Mouse (Mus musculus) small intestine, adult 2 months (tissue): ENCODE measurements around the gene Grhpr. TPM values are rescaled to one million over a fixed set of nuclear protein-coding genes. Genes with fewer than 3 reads are reported as not detected.
"Not testable (repeated sequence)": the region's sequence is repeated elsewhere in the genome, so short reads cannot be mapped to it uniquely, and the experiment has no call there.

Experiments used
- H3K27ac ChIP-seq: fragments of 200-500 bp; 2 replicates; pipeline ENCODE4 v1.5.1; 2012; ENCODE audit warnings: low read depth, low read length, control low read depth, inconsistent platforms; ENCODE audit not compliant: insufficient read depth
- H3K27me3 ChIP-seq: fragments of 200-500 bp; 2 replicates; pipeline ENCODE4 v1.6.1; 2012; ENCODE audit warnings: mild to moderate bottlenecking, moderate library complexity, low read length, inconsistent platforms; ENCODE audit not compliant: control insufficient read depth, insufficient read depth
- H3K36me3 ChIP-seq: fragments of 200-500 bp; 2 replicates; pipeline ENCODE4 v1.6.1; 2012; ENCODE audit warnings: mild to moderate bottlenecking, low read length, control low read depth, inconsistent platforms; ENCODE audit not compliant: control insufficient read depth, insufficient read depth
- H3K4me1 ChIP-seq: fragments of 200-500 bp; 2 replicates; pipeline ENCODE4 v1.6.1; 2012; ENCODE audit warnings: low read length, inconsistent platforms, mixed read lengths; ENCODE audit not compliant: control insufficient read depth, insufficient read depth, insufficient read length
- H3K4me3 ChIP-seq: fragments of 200-500 bp; 2 replicates; pipeline ENCODE4 v1.5.1; 2012; ENCODE audit warnings: low read depth, mild to moderate bottlenecking, control low read depth, inconsistent platforms, low read length, moderate library complexity
- CTCF ChIP-seq: fragments of 200-500 bp; IDR thresholded peaks from 2 replicates; pipeline ENCODE4 v1.5.1; 2012; ENCODE audit warnings: low read depth, mild to moderate bottlenecking, control low read depth, inconsistent platforms, low read length, moderate library complexity, mixed read lengths; ENCODE audit not compliant: insufficient replicate concordance, insufficient read length; ENCODE audit errors: extremely low read depth
- POLR2A ChIP-seq: fragments of 200-500 bp; IDR thresholded peaks from 2 replicates; pipeline ENCODE4 v1.6.1; 2012; ENCODE audit warnings: low read depth, mild to moderate bottlenecking, control low read depth, inconsistent platforms, low read length, moderate library complexity
- WGBS: fragments of 180-500 bp; shearing (Covaris S2); methylation state at CpG from one replicate; pipeline ENCODE4 v1.1.7; 2018; 5-methylcytosine and 5-hydroxymethylcytosine counted together
- polyA plus RNA-seq: library from polyadenylated mRNA; depleted of rRNA; stranded (reverse); fragments of >200 nt; gene quantifications from 2 replicates; pipeline ENCODE4 v1.2.3, GENCODE M21; 2012; rRNA removed

The Grhpr gene
- polyA plus RNA-seq, 1 experiment, result 32.9 TPM

DNA sequence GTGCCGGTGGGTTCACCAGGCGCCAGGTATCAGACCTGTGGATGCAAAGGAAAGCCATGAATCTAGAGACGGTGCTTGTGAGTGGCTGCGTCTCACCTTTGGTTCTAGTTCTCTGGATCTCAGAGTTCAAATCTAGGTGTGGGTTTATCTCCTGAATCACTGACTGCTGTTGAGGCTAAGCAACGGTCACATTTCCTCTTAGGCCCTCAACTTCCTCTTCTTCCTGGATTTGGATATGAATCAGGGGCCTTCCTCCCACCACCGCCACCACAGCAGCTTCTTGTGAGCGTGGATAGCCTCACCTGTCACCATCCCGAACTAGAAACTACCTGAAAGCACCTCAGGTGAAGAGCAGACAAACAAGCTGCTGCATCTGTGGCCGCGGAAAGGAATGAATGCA is 54.9 kb downstream of the Grhpr start:
- Histone ChIP-seq H3K4me3 (no peak overlapping the region), H3K36me3 (0 out of 2 replicates have a peak, but pooled peaks cover 1% of the 10 kb centered on the region), H3K4me1 (peaks cover 6% of the 10 kb centered on the region), H3K27ac (no peak overlapping the region), H3K27me3 (no peaks in the 10 kb centered on the region)
- WGBS, result 84% methylated on average over 10 of the region's 10 CpGs
- no peak for TF ChIP-seq CTCF
- TF ChIP-seq POLR2A, result no peak

DNA sequence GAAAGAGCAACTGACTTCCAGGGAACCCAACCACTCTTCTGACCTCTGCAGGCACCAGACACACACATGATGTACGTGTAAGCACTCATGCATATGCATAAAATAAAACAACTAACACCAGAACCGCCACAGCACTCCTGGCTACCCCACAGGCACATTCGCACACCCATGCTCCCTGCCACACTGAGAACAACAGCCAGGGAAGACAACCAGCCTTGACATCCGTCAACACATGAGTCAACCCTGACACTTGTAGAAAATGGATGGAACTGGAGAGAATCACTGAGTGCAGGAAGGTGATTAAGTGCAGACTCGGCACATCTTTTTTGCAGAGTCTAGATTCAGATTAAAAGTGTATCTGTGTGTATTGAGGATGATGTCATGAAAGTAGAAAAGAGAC is 55.4 kb downstream of the Grhpr start:
- no peak for TF ChIP-seq POLR2A
- no peak for TF ChIP-seq CTCF
- H3K27ac ChIP-seq, result no peak overlapping the region
- no peak overlapping the region for H3K4me3 ChIP-seq
- H3K4me1 ChIP-seq, result peaks cover 6% of the 10 kb centered on the region
- no peaks in the 10 kb centered on the region for H3K27me3 ChIP-seq
- WGBS, result 90% methylated on average over 5 of the region's 5 CpGs
- no peaks in the 10 kb centered on the region for H3K36me3 ChIP-seq

DNA sequence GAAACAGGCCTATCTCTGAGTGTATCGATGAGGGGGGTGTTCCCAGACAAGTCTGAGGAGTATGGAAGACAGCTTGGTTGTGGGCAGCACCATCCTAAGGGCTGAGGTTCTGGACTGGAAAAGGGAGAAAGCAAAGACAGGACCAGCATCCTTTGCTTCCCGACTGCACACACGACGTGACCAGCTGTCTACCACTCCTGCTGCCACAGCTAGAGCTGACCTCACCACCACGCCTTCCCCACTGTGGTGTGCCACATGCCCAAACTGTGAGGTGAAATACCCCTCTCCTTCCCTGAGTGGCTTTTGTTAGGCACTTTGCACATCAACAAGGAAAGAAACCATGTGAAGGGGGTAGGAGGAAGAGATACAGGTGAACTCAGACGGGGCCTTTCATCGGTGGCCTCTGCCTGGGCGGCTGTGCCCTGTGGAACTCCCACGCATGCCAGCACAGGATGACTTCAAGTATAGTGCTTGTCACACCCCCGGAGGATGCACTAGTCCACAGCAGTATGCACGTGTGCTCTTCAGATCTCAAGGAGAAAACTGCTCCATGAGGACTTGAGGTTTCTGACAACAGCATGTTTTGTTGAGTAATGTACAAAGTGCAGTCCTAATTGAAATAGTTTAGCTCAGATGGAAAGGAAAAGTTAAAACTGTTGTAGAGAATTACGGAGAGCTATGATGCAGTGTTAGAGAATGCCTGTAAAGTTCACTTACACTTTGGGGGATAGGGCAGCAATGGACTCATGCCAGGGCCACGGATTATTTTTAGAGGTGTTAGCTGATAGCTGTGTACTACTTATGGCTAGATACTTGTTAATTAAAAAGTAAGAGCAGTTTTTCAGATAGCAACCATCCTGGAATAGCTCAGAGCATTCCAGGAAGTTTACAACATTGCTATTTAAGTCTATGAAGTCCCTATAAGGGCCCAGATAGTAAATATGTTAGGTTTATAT is 56.5 kb downstream of the Grhpr start:
- TF ChIP-seq POLR2A, result no peak
- TF ChIP-seq CTCF, result no peak
- H3K4me3 ChIP-seq, result no peak overlapping the region
- 86% methylated on average over 13 of the region's 13 CpGs for WGBS
- H3K27ac ChIP-seq, result no peak overlapping the region
- H3K4me1 ChIP-seq, result peaks cover 6% of the 10 kb centered on the region
- no peaks in the 10 kb centered on the region for H3K36me3 ChIP-seq
- no peaks in the 10 kb centered on the region for H3K27me3 ChIP-seq

DNA sequence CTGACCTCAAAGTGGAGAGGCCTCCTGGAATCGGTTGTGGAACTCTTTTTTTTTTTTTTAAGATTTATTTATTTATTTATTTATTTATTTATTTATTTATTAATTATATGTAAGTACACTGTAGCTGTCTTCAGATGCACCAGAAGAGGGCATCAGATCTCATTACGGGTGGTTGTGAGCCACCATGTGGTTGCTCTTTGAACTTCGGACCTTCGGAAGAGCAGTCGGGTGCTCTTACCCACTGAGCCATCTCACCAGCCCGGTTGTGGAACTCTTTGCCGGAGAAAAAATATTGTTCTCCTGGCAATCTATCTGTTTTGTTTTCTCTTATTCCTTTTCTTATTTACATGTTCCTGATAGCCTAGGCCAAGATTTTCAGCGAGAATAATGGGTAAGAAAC is 57.7 kb downstream of the Grhpr start:
- H3K4me3 ChIP-seq, H3K27ac ChIP-seq, H3K4me1 ChIP-seq, H3K36me3 ChIP-seq, H3K27me3 ChIP-seq: not testable (repeated sequence)
- 67% methylated on average over 8 of the region's 8 CpGs for WGBS

DNA sequence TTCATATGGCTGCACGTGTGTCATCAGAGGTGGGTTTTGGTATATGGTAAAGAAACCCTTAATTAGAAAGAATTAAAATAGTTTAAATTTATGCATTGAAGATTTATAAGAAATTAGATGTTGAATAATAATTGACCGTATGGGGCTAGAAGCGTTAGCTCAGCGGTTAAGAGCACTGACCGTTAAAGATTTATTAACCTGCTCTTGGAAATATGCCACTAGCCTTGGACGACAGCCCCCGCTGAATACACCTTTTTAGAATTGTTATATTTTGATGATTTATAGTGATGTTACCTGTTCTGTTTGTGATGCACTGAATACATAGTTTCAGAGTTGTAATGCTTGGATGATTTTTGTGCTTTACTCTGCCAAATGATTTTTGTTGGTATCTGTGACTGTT is 58.4 kb downstream of the Grhpr start:
- not testable (repeated sequence) for H3K27ac ChIP-seq
- WGBS, result 91% methylated on average over 7 of the region's 7 CpGs

More for the DNA sequence above, 58.4 kb downstream of the Grhpr start:
- H3K27me3 ChIP-seq, H3K36me3 ChIP-seq, H3K4me1 ChIP-seq, H3K4me3 ChIP-seq: not testable (repeated sequence)

Other genes with a start within 250 kb of the Grhpr start
- 2.2 and 3.5 TPM in 2 replicates for gene Zcchc7, start 225.5 kb upstream of the Grhpr start, polyA plus RNA-seq
- gene Zbtb5, start 31.0 kb downstream of the Grhpr start, polyA plus RNA-seq, result 2.0 and 6.3 TPM in 2 replicates
- 1.8 and 2.3 TPM in 2 replicates for gene Polr1e, start 37.2 kb downstream of the Grhpr start, polyA plus RNA-seq
- 1.7 and 2.4 TPM in 2 replicates for gene Fbxo10, start 103.2 kb downstream of the Grhpr start, polyA plus RNA-seq
- 38.2 and 45.7 TPM in 2 replicates for gene Tomm5, start 126.7 kb downstream of the Grhpr start, polyA plus RNA-seq
- gene Frmpd1, start 203.5 kb downstream of the Grhpr start, polyA plus RNA-seq, result 0.25 and 0.37 TPM in 2 replicates